Mouse (Mus musculus) liver, embryonic 16.5 days (tissue): ENCODE data around the gene Mrpl35. TPM values are rescaled to one million over a fixed set of nuclear protein-coding genes. Genes with fewer than 3 reads are reported as not detected.

Source experiments
- polyA plus RNA-seq: library from polyadenylated mRNA; unstranded; fragments of >200 nt; fragmentation: Nextera tagmentation; extraction: Ambion mirVana; gene quantifications from 2 replicates; pipeline ENCODE4 v1.2.1, GENCODE M21; 2015

The Mrpl35 gene
- polyA plus RNA-seq, 1 experiment from 2014 or later, result 51.1 TPM

Other genes with a start within 250 kb of the Mrpl35 start
- 16.5 and 18.4 TPM in 2 replicates for gene Kdm3a, start 194.0 kb downstream of the Mrpl35 start, polyA plus RNA-seq
- gene Reep1, start 119.4 kb downstream of the Mrpl35 start, polyA plus RNA-seq, result 3.2 and 3.4 TPM in 2 replicates
- 111 and 113 TPM in 2 replicates for gene Immt, start 4.4 kb upstream of the Mrpl35 start, polyA plus RNA-seq
- 47.5 and 50.9 TPM in 2 replicates for gene Ptcd3, start 81.8 kb upstream of the Mrpl35 start, polyA plus RNA-seq
- gene Polr1a, start 82.1 kb upstream of the Mrpl35 start, polyA plus RNA-seq, result 13.8 and 14.3 TPM in 2 replicates